Mouse (Mus musculus): ENCODE results near the gene 1700034J05Rik.

- TF ChIP-seq POLR2A (IDR thresholded peaks at IDR 0.05; ENCODE audit: insufficient read length, low read depth), result no peak
- TF ChIP-seq TCF12 (IDR thresholded peaks at IDR 0.05; ENCODE audit: insufficient read depth, poor library complexity, severe bottlenecking), result no peak
- no peak for TF ChIP-seq MYOD1 (IDR thresholded peaks at IDR 0.05; ENCODE audit: control insufficient read depth in 1 of 3, insufficient read length in 2 of 3, low read depth in 2 of 3)
- TF ChIP-seq MAX (IDR thresholded peaks at IDR 0.05; ENCODE audit: low read depth), result no peak
- TF ChIP-seq USF1 (IDR thresholded peaks at IDR 0.05; ENCODE audit: low read depth), result no peak
- no peak for TF ChIP-seq SRF (IDR thresholded peaks at IDR 0.05; ENCODE audit: control insufficient read depth, insufficient read length, low read depth)
- no peak for TF ChIP-seq CEBPB (IDR thresholded peaks at IDR 0.05; ENCODE audit: insufficient read depth, poor library complexity, severe bottlenecking)
- TF ChIP-seq POLR2AphosphoS2 (IDR thresholded peaks at IDR 0.05; ENCODE audit: insufficient read length, low read depth), result no peak
Measured at GRCm38 (mm10) chr6:146944009-146944408, 10.2 kb downstream of the 1700034J05Rik start.
